Mouse (Mus musculus) T-helper 17 cell (primary cell): Measurements from ENCODE around the gene Spag6.

Experiments
- in situ Hi-C, 2 experiments: fragments of 300-600 bp; cut with MboI, MseI; formaldehyde crosslinking; loops; 1 replicate in 1 of 2; 2 replicates in 1 of 2; pipeline ENCODE4 v1.15.1; 2025; ENCODE audit warnings: high pct_unique_total_duplicates in 2 of 2

The Spag6 gene

DNA sequence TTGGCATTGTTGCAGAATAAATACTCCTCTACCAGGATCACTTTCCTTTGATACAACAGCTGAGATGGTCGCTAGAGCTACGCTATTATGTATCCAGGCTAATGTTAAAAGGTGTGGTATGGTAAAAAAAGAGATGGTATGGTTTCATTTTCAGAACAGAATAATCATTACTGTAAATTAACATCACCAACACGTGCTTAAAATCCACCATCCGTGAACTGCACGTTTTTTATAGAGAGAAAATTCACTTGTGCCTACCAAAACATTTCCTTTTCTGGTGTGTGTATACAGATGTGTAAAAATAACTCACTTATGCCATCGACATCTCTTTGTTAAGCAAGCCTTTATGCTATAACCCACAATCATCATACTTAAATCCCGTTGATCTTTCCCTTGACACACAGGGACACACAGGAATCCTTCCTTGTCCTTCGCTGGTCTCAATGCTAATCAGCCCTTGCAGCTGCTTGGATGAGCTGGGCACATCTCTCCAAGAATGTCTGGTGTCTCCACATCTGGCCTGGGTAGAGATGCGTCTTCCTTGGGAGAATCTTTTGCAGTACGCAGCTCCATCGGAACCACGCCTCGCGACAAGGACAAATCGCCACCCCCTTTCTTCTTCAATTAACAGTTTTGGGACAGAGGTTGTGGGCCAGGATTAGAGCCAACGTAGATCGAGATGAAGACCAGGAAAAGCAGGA is 105.6 kb downstream of the Spag6 start:
- in situ Hi-C loops, result no loop called here
